Mouse (Mus musculus): ENCODE results near the gene Ube2c. TPM values are rescaled to one million over a fixed set of nuclear protein-coding genes. Genes with fewer than 3 reads are reported as not detected.
A peak's percentile ranks its signal among the peaks of the same experiment; 100 is the strongest.

The Ube2c gene
- polyA plus RNA-seq, 1 experiment: 371 TPM

GRCm38 (mm10) chr2:164758692-164759091, 11.0 kb upstream of the Ube2c start:
- H3K27me3 ChIP-seq (ENCODE audit: control insufficient read depth, insufficient read depth, low read length, poor library complexity, severe bottlenecking): no peaks in the 10 kb centered on the region
- no peak overlapping the region for H3K27ac ChIP-seq (ENCODE audit: insufficient read depth, low read length)
- no peak for TF ChIP-seq POLR2A (IDR thresholded peaks at IDR 0.05; ENCODE audit: insufficient read depth, low read length)
- peaks cover 92% of the 10 kb centered on the region for H3K36me3 ChIP-seq (ENCODE audit: control insufficient read depth, insufficient read depth, low read length, poor library complexity, severe bottlenecking)
- peaks cover 11% of the 10 kb centered on the region for H3K9me3 ChIP-seq (replicated peaks; ENCODE audit: control insufficient read depth, insufficient read depth, low read length, poor library complexity, severe bottlenecking)
- no peaks in the 10 kb centered on the region for H3K4me1 ChIP-seq (ENCODE audit: control insufficient read depth, insufficient read depth, low read length)
- H3K4me3 ChIP-seq (ENCODE audit: low read depth, low read length): no peak overlapping the region
- H3K9ac ChIP-seq (ENCODE audit: low read depth, poor library complexity, severe bottlenecking): no peak overlapping the region

GRCm38 (mm10) chr2:164760059-164760833, 9.5 kb upstream of the Ube2c start:
- Histone ChIP-seq H3K9me3 (replicated peaks; ENCODE audit: control insufficient read depth, insufficient read depth, low read length, poor library complexity, severe bottlenecking) (peaks cover 11% of the 10 kb centered on the region), H3K9ac (ENCODE audit: low read depth, poor library complexity, severe bottlenecking) (no peak overlapping the region), H3K4me1 (ENCODE audit: control insufficient read depth, insufficient read depth, low read length) (no peaks in the 10 kb centered on the region), H3K27ac (ENCODE audit: insufficient read depth, low read length) (no peak overlapping the region), H3K4me3 (ENCODE audit: low read depth, low read length) (no peak overlapping the region), H3K27me3 (ENCODE audit: control insufficient read depth, insufficient read depth, low read length, poor library complexity, severe bottlenecking) (no peaks in the 10 kb centered on the region), H3K36me3 (ENCODE audit: control insufficient read depth, insufficient read depth, low read length, poor library complexity, severe bottlenecking) (peaks cover 86% of the 10 kb centered on the region)
- TF ChIP-seq CTCF (IDR thresholded peaks at IDR 0.05; ENCODE audit: low read depth, low read length) (no peak), POLR2A (IDR thresholded peaks at IDR 0.05; ENCODE audit: insufficient read depth, low read length) (no peak), EP300 (IDR thresholded peaks at IDR 0.05; ENCODE audit: insufficient read depth, low read depth, low read length) (no peak)

GRCm38 (mm10) chr2:164761502-164761901, 8.2 kb upstream of the Ube2c start:
- no peak overlapping the region for H3K9ac ChIP-seq (ENCODE audit: low read depth, poor library complexity, severe bottlenecking)
- no peak overlapping the region for H3K4me3 ChIP-seq (ENCODE audit: low read depth, low read length)
- H3K9me3 ChIP-seq (replicated peaks; ENCODE audit: control insufficient read depth, insufficient read depth, low read length, poor library complexity, severe bottlenecking): peaks cover 11% of the 10 kb centered on the region
- no peaks in the 10 kb centered on the region for H3K4me1 ChIP-seq (ENCODE audit: control insufficient read depth, insufficient read depth, low read length)
- TF ChIP-seq EP300 (IDR thresholded peaks at IDR 0.05; ENCODE audit: insufficient read depth, low read depth, low read length) (peak; percentile 76), CTCF (IDR thresholded peaks at IDR 0.05; ENCODE audit: low read depth, low read length) (no peak)
- H3K27ac ChIP-seq (ENCODE audit: insufficient read depth, low read length): peak overlapping the region; percentile 60
- H3K27me3 ChIP-seq (ENCODE audit: control insufficient read depth, insufficient read depth, low read length, poor library complexity, severe bottlenecking): no peaks in the 10 kb centered on the region
- H3K36me3 ChIP-seq (ENCODE audit: control insufficient read depth, insufficient read depth, low read length, poor library complexity, severe bottlenecking): peaks cover 86% of the 10 kb centered on the region

- no peaks in the 10 kb centered on the region for H3K4me1 ChIP-seq (ENCODE audit: control insufficient read depth, insufficient read depth, low read length)
- TF ChIP-seq CTCF (IDR thresholded peaks at IDR 0.05; ENCODE audit: low read depth, low read length) (no peak), EP300 (IDR thresholded peaks at IDR 0.05; ENCODE audit: insufficient read depth, low read depth, low read length) (no peak), POLR2A (IDR thresholded peaks at IDR 0.05; ENCODE audit: insufficient read depth, low read length) (no peak)
- H3K27ac ChIP-seq (ENCODE audit: insufficient read depth, low read length): peak overlapping the region; percentile 60
- peaks cover 11% of the 10 kb centered on the region for H3K9me3 ChIP-seq (replicated peaks; ENCODE audit: control insufficient read depth, insufficient read depth, low read length, poor library complexity, severe bottlenecking)
- no peak overlapping the region for H3K9ac ChIP-seq (ENCODE audit: low read depth, poor library complexity, severe bottlenecking)
- H3K36me3 ChIP-seq (ENCODE audit: control insufficient read depth, insufficient read depth, low read length, poor library complexity, severe bottlenecking): peaks cover 90% of the 10 kb centered on the region
- no peak overlapping the region for H3K4me3 ChIP-seq (ENCODE audit: low read depth, low read length)
- no peaks in the 10 kb centered on the region for H3K27me3 ChIP-seq (ENCODE audit: control insufficient read depth, insufficient read depth, low read length, poor library complexity, severe bottlenecking)
Measured at GRCm38 (mm10) chr2:164761971-164762370, 7.7 kb upstream of the Ube2c start.

GRCm38 (mm10) chr2:164762593-164762992, 7.1 kb upstream of the Ube2c start:
- no peaks in the 10 kb centered on the region for H3K27me3 ChIP-seq (ENCODE audit: control insufficient read depth, insufficient read depth, low read length, poor library complexity, severe bottlenecking)
- H3K9me3 ChIP-seq (replicated peaks; ENCODE audit: control insufficient read depth, insufficient read depth, low read length, poor library complexity, severe bottlenecking): peaks cover 11% of the 10 kb centered on the region
- TF ChIP-seq CTCF (IDR thresholded peaks at IDR 0.05; ENCODE audit: low read depth, low read length) (no peak), EP300 (IDR thresholded peaks at IDR 0.05; ENCODE audit: insufficient read depth, low read depth, low read length) (no peak), POLR2A (IDR thresholded peaks at IDR 0.05; ENCODE audit: insufficient read depth, low read length) (no peak)
- H3K27ac ChIP-seq (ENCODE audit: insufficient read depth, low read length): peak overlapping the region; percentile 60; the same call in 1 of the 2 replicates
- H3K4me3 ChIP-seq (ENCODE audit: low read depth, low read length): no peak overlapping the region
- H3K4me1 ChIP-seq (ENCODE audit: control insufficient read depth, insufficient read depth, low read length): no peaks in the 10 kb centered on the region
- H3K36me3 ChIP-seq (ENCODE audit: control insufficient read depth, insufficient read depth, low read length, poor library complexity, severe bottlenecking): peaks cover 92% of the 10 kb centered on the region
- no peak overlapping the region for H3K9ac ChIP-seq (ENCODE audit: low read depth, poor library complexity, severe bottlenecking)

GRCm38 (mm10) chr2:164765841-164766240, 3.9 kb upstream of the Ube2c start:
- Histone ChIP-seq H3K4me1 (ENCODE audit: control insufficient read depth, insufficient read depth, low read length) (no peaks in the 10 kb centered on the region), H3K27me3 (ENCODE audit: control insufficient read depth, insufficient read depth, low read length, poor library complexity, severe bottlenecking) (no peaks in the 10 kb centered on the region), H3K36me3 (ENCODE audit: control insufficient read depth, insufficient read depth, low read length, poor library complexity, severe bottlenecking) (peaks cover 62% of the 10 kb centered on the region), H3K9me3 (replicated peaks; ENCODE audit: control insufficient read depth, insufficient read depth, low read length, poor library complexity, severe bottlenecking) (peaks cover 11% of the 10 kb centered on the region), H3K9ac (ENCODE audit: low read depth, poor library complexity, severe bottlenecking) (no peak overlapping the region), H3K27ac (ENCODE audit: insufficient read depth, low read length) (no peak overlapping the region), H3K4me3 (ENCODE audit: low read depth, low read length) (no peak overlapping the region)
- no peak for TF ChIP-seq CTCF (IDR thresholded peaks at IDR 0.05; ENCODE audit: low read depth, low read length)
- TF ChIP-seq EP300 (IDR thresholded peaks at IDR 0.05; ENCODE audit: insufficient read depth, low read depth, low read length): no peak
- TF ChIP-seq POLR2A (IDR thresholded peaks at IDR 0.05; ENCODE audit: insufficient read depth, low read length): no peak
